Mouse (Mus musculus) gonadal fat pad, adult 2 months (tissue): Measurements from ENCODE around the gene Pdcl. TPM values are rescaled to one million over a fixed set of nuclear protein-coding genes. Genes with fewer than 3 reads are reported as not detected.

Experiments used
- DNase-seq: peaks from one replicate; pipeline ENCODE4 v3.0.0-alpha.2; 2012; ENCODE audit warnings: low read depth
- polyA plus RNA-seq: library from polyadenylated mRNA; depleted of rRNA; stranded (reverse); fragments of >200 nt; gene quantifications from 2 replicates; pipeline ENCODE4 v1.2.3, GENCODE M21; 2012; rRNA removed

The Pdcl gene
- polyA plus RNA-seq, result 11.9 and 12.8 TPM in 2 replicates

DNA sequence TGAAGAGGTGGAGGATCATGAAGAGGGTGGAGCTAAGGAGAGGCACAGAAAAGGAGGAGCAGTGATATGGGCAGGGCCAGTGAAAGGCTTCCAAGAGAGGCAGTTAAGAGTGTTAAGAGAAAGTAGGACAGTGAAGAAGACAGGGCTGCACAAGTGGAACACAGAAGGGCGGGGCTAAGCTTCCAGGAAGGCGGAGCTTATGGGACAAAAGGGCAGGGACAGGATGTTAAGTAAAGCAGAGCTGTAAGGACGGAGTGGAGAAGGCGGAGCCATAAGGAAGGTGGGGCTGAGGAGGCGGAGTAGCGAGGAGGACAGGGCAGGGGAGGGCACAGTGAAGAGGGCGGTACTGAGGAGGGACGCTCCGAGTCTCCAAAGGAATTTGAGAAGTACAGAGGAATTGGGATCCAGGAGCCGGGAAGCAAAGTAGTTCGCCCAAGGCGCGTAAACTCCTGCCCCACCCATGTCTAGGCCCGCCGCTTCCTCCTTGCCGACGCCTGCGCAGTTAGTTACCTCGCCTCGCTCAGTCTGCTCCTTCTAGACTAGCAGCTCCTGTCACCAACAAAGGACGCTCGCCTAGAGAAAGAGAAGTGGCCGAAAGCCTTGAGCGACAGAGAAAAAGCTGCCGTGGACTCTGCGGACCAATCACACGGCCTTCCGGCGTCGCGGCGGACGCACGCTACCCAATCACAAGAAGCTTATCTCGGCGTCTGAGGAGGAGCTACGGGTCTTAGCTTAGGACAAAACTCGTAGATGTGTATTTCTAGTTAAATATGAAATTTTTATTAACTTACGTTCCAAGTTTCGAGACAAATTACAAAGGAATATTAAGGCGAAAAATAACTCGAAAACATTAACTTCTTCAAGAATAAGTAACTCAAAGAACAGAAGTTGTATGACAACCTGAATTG, at the start of gene Pdcl:
Gene Pdcl (minus strand): TSS at position 700 of the 908 bp plus-strand sequence.
- peak; percentile 89 for DNase-seq

DNA sequence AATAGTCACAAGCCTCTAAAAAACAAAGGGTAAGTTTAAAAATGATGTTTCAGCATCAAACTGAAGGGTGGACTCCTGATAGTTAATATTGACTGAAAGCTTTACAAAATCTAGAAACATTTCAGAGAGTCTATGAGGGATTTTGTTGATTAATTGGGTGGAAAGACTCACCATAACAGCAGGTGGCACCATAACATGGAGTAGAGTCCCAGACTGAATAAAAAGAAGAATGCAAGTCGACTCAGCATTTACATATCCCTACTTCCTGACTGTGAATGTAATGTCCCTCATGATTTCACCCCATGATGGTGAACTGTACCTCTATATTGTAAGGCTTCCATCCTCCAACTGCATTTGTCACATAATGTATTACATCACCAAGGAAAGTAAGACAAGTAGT, 36.4 kb upstream of the Pdcl start:
- DNase-seq, result no peak

DNA sequence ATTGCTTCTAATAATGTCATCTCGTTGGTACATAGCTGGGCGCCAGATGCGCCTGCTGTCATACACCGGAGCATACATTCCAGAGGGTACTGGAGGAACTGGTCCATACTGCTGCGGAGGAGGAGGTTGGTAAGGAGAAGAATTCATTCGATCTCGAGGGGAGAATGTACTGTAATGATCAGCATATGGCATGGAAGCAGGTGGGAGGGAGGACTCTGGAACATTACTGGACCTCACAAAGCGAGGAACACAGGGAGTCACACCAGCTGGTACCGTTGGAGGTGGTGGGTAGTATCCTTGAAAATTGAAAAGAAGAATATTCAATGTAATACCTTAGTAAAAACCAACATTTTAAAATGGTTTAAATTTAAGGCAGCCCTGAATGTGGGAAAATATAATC, 23.8 kb upstream of the Pdcl start:
- DNase-seq, result no peak

DNA sequence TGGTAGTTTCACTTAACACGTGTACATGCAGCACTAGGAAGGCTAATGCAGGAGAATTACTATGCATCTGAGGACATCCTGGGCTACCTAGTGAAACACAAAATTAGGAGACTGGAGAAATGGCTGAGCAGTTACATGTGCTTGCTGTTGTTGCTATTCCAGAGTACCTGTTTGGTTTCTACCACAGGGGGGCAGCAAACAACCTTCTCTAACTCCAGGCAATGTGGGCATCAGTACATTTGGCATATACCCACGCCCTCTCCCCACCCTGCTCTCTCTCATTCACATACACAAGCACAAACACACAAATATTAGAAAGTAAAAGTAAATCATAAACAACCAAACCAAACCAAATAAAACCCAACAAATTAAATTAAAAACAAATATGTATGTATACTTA, 21.1 kb upstream of the Pdcl start:
- DNase-seq, result no peak

DNA sequence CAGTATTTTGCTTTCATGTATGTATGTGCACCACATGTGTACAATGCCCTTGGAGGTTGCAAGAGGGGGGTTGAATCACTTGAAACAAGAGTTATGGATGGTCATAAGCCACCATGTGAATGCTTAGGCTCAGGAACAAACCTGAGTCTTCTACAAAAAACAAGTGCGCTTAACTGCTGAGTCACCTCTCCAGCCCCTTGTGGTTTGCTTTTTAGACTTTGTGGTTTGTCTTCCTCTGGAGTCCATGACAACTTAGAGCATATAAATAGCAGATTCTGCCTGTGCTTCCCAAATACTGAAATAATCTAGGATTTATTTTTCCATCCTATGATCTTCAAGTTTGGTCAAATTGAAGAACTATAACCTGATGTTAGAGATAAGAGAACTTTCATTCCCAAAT, 16.9 kb upstream of the Pdcl start:
- no peak for DNase-seq

DNA sequence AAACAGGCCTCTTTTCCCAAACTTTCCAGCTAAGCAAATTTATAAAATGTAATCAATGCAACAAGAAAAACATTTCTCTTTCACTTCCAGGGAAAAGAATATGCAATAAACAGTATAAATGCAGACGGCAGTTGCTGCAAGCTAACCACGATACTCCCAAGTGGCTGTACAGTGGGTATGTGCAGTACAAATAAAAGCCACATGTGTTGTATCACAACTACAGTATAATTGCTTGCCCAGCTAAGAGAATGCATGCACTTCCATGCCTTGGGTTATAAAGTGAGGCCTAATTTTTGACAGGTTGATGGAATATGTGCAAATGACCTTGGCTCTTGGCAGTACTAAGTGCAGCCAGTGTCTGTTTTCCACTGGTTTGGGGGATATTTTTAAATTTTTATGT, 11.5 kb upstream of the Pdcl start:
- no peak for DNase-seq

DNA sequence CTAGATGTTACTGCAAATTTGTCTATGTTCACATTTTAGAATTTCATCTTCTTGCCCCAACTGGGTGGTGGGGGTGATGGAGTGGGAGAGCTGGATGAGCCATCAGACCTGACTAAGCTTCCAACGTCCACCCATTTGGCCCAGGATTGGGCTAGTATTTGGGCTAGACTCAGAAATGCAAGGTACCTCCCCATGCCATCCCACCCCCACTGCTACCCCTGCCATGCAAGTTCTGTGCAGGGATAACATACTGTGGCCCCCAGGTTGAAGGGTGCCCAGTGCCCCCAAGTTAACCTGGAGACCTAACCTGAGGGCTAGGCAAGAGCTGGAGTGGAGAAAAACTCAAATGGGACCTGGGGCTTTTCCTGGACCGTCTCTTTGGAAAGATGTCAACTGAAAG, 776 bp upstream of the Pdcl start:
- DNase-seq, result no peak

DNA sequence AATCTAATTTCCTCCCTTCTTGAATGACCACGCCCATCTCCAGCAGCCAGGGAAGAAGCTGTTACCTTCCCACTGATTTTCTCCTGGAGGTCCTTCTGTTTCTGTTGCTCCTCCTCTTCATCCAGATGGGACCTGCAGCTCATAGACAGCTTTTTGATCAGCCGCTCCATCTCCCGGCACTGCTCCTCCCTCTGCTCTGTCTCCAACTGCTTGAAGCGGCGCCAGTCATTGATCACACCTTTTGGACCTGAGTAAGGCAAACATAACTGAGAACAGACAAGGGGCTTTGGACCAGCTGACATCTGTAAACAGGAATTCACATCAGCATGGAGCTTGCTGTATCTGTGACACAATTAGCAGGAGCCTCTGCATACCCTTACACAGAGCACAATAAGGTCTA, 3.6 kb downstream of the Pdcl start:
- no peak for DNase-seq

DNA sequence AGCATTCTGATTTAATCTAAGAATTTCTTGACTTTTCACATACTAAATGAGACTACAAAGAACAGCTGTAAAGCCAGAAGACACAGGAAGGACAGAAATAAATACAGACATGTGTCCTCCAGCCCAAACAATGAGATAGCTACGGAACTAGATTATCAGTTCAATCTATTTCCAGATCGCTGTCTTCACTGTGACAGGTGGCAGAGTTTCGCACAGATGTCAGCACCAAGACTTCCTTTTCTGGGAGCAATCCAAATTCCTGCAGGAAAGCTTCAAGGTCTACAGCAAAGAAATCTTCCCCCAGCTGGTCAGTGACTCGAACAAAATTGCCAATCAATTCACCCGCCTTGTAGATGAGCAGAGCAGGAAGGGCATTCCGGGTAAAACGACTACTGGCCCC, 7.5 kb downstream of the Pdcl start:
- DNase-seq, result no peak

DNA sequence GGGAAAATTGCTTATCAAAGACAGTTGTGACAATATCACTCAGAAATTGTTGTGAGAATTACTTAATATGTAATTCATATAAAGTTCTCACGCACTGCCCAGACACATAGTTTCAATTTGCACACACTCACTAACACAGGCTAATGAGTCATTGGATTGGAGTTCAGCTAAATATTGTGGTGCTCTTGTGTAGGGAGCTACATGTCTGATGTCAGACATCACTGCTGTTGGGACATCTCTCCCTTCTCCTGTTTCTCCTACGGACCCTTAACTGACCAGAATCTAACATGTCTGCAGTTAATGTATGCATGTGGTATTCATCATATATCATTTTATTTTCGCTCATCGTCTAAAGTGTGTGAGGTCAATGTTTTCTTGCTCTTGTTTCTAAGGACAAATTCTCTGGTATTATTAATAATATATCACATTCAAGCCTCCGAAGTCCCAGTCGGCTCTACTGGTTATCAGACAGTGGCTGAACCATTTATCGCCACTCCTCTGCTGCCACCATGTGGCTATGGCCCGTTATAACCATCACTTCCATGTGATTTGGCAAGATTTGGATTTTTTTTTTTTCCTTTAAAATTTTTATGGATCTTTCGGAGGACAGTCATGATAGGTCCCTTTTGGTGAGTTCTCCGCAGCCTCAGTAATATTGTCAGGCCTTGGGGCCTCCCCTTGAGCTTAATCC, 20.5 kb downstream of the Pdcl start:
- no peak for DNase-seq

DNA sequence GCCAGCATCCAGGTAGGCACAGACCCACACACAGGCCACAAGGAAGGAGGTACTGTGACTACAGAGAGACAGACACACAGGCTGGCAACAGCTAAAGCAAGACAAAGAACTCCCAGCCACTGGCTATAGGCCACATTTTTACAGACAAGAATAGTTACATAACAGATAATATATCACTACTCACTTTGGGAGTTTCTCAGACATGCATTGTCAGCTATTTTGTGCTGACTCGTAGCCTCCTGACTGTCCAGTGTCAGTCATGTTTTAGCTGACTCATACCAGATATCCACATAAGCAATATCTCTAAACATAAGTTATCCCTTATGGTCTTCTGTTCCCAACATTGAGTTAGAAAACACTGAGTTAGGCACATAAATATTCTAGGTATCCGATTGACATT, 25.8 kb downstream of the Pdcl start:
- no peak for DNase-seq

DNA sequence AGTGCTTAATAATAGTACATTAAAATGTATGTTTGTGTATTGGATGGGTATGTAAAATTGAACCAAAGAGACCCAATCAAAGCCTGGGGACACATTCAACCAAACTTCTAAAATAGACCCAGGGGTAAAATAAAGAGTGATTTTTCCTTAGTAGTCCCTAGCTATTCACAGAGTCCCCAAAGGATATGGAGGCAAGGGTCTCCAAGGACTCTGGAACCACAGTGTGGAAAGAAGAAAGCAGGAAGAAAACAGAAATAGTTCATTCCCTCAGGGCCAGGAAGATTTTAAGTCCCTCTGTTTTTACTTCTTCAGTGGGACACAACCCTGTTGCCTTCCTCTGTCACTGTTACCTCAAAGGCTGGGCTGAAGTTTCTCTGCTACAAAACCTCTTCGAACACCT, 32.9 kb downstream of the Pdcl start, which contains the start of gene Olfr368:
Gene Olfr368 (plus strand): TSS at position 301 of the 400 bp plus-strand sequence.
- no peak for DNase-seq

Other genes starting within 250 kb of the Pdcl start
- gene Olfr362, start 241.4 kb downstream of the Pdcl start, polyA plus RNA-seq, result not detected in 2 replicates
- not detected in 2 replicates for gene Olfr364-ps1, start 220.0 kb downstream of the Pdcl start, polyA plus RNA-seq
- not detected in 2 replicates for gene Olfr365, start 171.1 kb downstream of the Pdcl start, polyA plus RNA-seq
- gene Olfr366, start 147.8 kb downstream of the Pdcl start, polyA plus RNA-seq, result not detected in 2 replicates
- not detected in 2 replicates for gene Olfr368, start 32.8 kb downstream of the Pdcl start, polyA plus RNA-seq
- gene Rc3h2, start 63.6 kb upstream of the Pdcl start, polyA plus RNA-seq, result 9.4 and 9.9 TPM in 2 replicates
- gene Zbtb26, start 83.8 kb upstream of the Pdcl start, polyA plus RNA-seq, result 4.0 and 4.6 TPM in 2 replicates
- gene Zbtb6, start 83.8 kb upstream of the Pdcl start, polyA plus RNA-seq, result 2.4 and 2.9 TPM in 2 replicates
- gene Rabgap1, start 83.9 kb upstream of the Pdcl start, polyA plus RNA-seq, result 15.4 and 15.6 TPM in 2 replicates
- gene Gpr21, start 157.0 kb upstream of the Pdcl start, polyA plus RNA-seq, result 0.27 and 0.32 TPM in 2 replicates